Mouse (Mus musculus): ENCODE data around the gene Tsnax. TPM values are rescaled to one million over a fixed set of nuclear protein-coding genes. Genes with fewer than 3 reads are reported as not detected.

Gene Tsnax
- polyA plus RNA-seq (2014; fragmentation: Nextera tagmentation; extraction: Ambion mirVana) = 158 and 159 TPM in 2 replicates

DNA sequence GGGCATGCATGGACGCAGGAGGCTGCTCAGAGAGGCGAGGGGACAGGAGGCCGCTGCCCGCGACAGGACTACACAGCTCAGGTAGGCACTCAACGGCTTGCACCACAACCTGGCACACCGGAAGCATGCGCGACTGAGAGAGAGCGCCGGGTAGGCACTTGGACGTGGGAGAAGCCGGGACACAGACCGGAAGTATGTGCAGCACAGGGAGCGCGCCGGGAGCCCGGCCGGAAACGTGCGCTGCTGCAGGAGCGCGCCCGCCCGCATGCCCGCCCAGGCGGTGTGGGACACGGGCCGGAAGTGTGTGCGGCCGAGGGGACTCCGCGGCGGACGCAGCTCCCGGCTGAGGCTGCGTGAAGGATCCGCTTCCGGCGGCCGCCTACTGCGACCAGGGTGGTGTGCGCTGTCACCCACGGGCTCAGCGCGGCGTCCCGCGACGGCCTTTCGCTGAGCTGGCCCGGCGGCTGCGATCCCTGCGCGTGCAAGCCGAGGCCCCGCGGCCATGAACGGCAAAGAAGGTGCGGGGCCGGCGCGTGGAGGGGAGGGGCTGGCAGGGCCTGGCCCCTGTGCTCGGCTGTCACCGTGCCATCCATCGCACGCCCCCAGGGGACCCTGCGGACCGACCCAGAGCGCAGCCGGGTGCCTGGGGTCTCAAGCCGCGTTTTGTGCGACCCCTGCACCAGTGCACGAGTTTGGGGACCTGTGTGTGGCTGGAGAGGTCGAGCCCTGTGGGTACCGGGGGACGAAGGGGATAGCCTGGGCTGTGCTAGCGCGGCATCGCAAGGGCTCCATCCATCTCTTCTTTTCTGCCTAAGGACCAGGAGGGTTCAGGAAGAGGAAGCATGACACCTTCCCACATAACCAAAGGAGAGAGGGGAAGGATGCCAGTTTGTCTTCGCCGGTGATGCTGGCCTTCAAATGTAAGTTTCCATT, at the start of gene Tsnax:
TSS of gene Tsnax (plus strand) at position 303 of the 933 bp plus-strand sequence.
- H3K9me3 ChIP-seq (replicated peaks; ENCODE audit: control insufficient read depth, low read length) = no peaks in the 10 kb centered on the region
- peak within 1 kb of the TSS; percentile 96 for H3K9ac ChIP-seq (replicated peaks; ENCODE audit: low read length)
- H3K27me3 ChIP-seq (ENCODE audit: control insufficient read depth, insufficient read depth, low read length) = no peaks in the 10 kb centered on the region
- DNase-seq (ENCODE audit: low spot score) (peak; percentile 93), ATAC-seq (replicated peaks; ENCODE audit: insufficient number of reproducible peaks, low FRiP score, low TSS enrichment, low read depth) (peak; percentile 98)
- H3K4me1 ChIP-seq (ENCODE audit: control insufficient read depth, insufficient read depth, low read length) = no peaks in the 10 kb centered on the region
- WGBS = 3% methylated on average over 78 of the region's 84 CpGs
- H3K36me3 ChIP-seq (replicated peaks; ENCODE audit: control insufficient read depth, insufficient read depth, low read depth, low read length) = peaks cover 3% of the 10 kb centered on the region; the same call in 1 of the 2 replicates
- peak within 1 kb of the TSS; percentile 48 for H3K27ac ChIP-seq (replicated peaks; ENCODE audit: low read depth, low read length)
- peak within 1 kb of the TSS; percentile 97 for H3K4me3 ChIP-seq (ENCODE audit: low read depth, low read length)
- H3K4me2 ChIP-seq (ENCODE audit: low read depth, low read length) = peak within 1 kb of the TSS; percentile 74

DNA sequence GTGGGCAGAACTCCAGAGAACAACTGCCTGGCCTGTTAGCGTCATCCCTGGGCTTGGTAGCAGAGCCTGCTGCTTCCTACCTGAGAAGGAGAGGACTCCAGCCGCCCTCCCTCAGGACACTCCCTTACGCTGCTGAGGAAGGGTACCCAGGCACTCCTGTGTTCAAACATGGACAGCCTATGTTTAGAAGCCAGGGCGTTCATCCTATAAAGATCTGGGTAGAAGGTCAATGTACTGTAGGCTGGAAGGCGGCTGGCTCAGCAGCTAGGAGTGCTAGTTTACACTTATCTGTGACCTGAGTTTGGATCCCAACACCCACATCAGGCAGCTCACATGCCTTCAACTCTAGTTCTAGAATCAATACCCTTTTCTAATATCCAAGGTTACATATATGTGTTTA, 49.6 kb upstream of the Tsnax start:
- Histone ChIP-seq H3K36me3 (replicated peaks; ENCODE audit: control insufficient read depth, insufficient read depth, low read depth, low read length) (no peaks in the 10 kb centered on the region), H3K27me3 (ENCODE audit: control insufficient read depth, insufficient read depth, low read length) (no peaks in the 10 kb centered on the region), H3K9ac (replicated peaks; ENCODE audit: low read length) (no peak overlapping the region), H3K4me2 (ENCODE audit: low read depth, low read length) (no peak overlapping the region), H3K27ac (replicated peaks; ENCODE audit: low read depth, low read length) (no peak overlapping the region), H3K4me3 (ENCODE audit: low read depth, low read length) (no peak overlapping the region), H3K9me3 (replicated peaks; ENCODE audit: control insufficient read depth, low read length) (no peaks in the 10 kb centered on the region), H3K4me1 (ENCODE audit: control insufficient read depth, insufficient read depth, low read length) (no peaks in the 10 kb centered on the region)
- 90% methylated on average over 5 of the region's 5 CpGs for WGBS
- no peak for DNase-seq (ENCODE audit: low spot score)
- ATAC-seq (replicated peaks; ENCODE audit: insufficient number of reproducible peaks, low FRiP score, low TSS enrichment, low read depth) = no peak

DNA sequence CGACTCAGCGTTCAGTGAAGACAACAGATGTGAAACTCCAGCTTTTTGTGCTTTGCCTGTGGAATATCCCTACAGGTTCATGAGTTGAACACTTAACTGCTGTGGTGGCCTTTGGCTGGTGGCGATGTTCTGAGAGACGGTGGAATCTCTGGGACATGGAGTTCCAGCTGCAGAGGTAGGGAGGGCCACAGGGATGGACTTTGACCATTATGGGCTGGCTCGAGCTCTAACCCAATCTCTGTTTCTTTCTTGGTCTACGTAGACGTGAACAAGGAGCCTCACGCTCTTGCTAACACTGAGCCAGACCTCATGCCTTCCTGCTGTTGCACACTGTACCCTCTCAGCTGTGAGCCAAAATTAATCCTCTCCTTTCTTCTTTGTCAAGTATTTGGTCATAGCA, 47.8 kb upstream of the Tsnax start:
- ATAC-seq (replicated peaks; ENCODE audit: insufficient number of reproducible peaks, low FRiP score, low TSS enrichment, low read depth) (no peak), DNase-seq (ENCODE audit: low spot score) (no peak)
- Histone ChIP-seq H3K4me1 (ENCODE audit: control insufficient read depth, insufficient read depth, low read length) (no peaks in the 10 kb centered on the region), H3K4me3 (ENCODE audit: low read depth, low read length) (no peak overlapping the region), H3K9ac (replicated peaks; ENCODE audit: low read length) (no peak overlapping the region), H3K36me3 (replicated peaks; ENCODE audit: control insufficient read depth, insufficient read depth, low read depth, low read length) (no peaks in the 10 kb centered on the region), H3K27me3 (ENCODE audit: control insufficient read depth, insufficient read depth, low read length) (no peaks in the 10 kb centered on the region), H3K9me3 (replicated peaks; ENCODE audit: control insufficient read depth, low read length) (no peaks in the 10 kb centered on the region), H3K27ac (replicated peaks; ENCODE audit: low read depth, low read length) (no peak overlapping the region), H3K4me2 (ENCODE audit: low read depth, low read length) (no peak overlapping the region)
- WGBS = 89% methylated on average over 8 of the region's 8 CpGs

DNA sequence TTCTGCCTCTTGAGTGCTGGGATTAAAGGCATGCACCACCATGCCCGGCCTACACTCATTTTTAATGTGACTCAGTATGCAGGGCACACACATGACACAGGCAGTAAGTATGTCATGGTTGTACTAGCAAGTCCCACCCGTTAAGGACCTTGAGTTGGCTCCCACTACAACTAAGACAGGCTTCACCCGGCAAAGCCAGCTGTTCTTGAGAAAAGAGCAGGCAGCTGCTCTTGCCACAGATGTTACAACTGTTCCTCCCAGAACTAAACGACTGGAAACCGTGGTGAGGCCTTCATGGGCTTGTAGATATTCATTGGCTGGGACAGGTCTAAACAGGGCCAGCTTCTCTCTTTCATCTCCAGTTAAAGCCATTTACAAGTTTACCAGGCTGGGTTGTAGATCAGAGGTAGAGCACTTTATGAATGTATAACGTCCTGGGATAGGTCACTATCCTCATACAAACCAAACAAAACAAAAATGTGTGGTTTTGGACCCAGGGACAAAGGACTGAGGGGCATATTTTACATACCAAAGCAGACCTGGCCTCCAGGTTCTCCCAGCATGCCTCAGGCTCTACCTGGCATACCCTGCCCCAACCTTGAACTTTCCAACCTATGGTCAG, 42.4 kb upstream of the Tsnax start:
- Histone ChIP-seq H3K9ac (replicated peaks; ENCODE audit: low read length) (no peak overlapping the region), H3K4me1 (ENCODE audit: control insufficient read depth, insufficient read depth, low read length) (no peaks in the 10 kb centered on the region), H3K4me2 (ENCODE audit: low read depth, low read length) (no peak overlapping the region), H3K27ac (replicated peaks; ENCODE audit: low read depth, low read length) (no peak overlapping the region), H3K27me3 (ENCODE audit: control insufficient read depth, insufficient read depth, low read length) (no peaks in the 10 kb centered on the region), H3K9me3 (replicated peaks; ENCODE audit: control insufficient read depth, low read length) (no peaks in the 10 kb centered on the region), H3K36me3 (replicated peaks; ENCODE audit: control insufficient read depth, insufficient read depth, low read depth, low read length) (no peaks in the 10 kb centered on the region), H3K4me3 (ENCODE audit: low read depth, low read length) (no peak overlapping the region)
- DNase-seq (ENCODE audit: low spot score) (no peak), ATAC-seq (replicated peaks; ENCODE audit: insufficient number of reproducible peaks, low FRiP score, low TSS enrichment, low read depth) (no peak)
- 76% methylated on average over 6 of the region's 6 CpGs for WGBS

DNA sequence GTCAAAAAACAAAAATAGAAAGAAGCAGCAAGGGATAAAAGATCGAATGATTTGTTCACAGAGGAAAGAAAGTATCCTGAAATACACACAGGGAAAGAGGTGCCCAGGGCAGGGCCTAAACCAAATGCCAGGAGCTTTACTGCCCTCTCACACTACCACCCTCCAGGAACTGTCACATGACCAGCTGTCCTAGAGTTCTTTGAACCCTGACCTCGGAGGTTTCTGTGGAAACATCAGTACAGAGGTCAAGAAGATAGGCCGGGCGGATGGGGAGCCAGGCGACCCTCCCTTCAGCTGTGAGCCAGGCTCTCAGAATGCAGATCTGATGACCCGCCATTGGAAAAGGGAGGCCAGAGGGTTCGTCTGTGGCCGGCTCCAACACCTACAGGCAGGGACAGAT, 39.6 kb upstream of the Tsnax start:
- H3K27ac ChIP-seq (replicated peaks; ENCODE audit: low read depth, low read length) = no peak overlapping the region
- H3K4me3 ChIP-seq (ENCODE audit: low read depth, low read length) = no peak overlapping the region
- no peaks in the 10 kb centered on the region for H3K4me1 ChIP-seq (ENCODE audit: control insufficient read depth, insufficient read depth, low read length)
- H3K4me2 ChIP-seq (ENCODE audit: low read depth, low read length) = no peak overlapping the region
- WGBS = 74% methylated on average over 8 of the region's 8 CpGs
- H3K27me3 ChIP-seq (ENCODE audit: control insufficient read depth, insufficient read depth, low read length) = no peaks in the 10 kb centered on the region
- DNase-seq (ENCODE audit: low spot score) = no peak
- no peaks in the 10 kb centered on the region for H3K9me3 ChIP-seq (replicated peaks; ENCODE audit: control insufficient read depth, low read length)
- no peak for ATAC-seq (replicated peaks; ENCODE audit: insufficient number of reproducible peaks, low FRiP score, low TSS enrichment, low read depth)
- H3K9ac ChIP-seq (replicated peaks; ENCODE audit: low read length) = no peak overlapping the region
- no peaks in the 10 kb centered on the region for H3K36me3 ChIP-seq (replicated peaks; ENCODE audit: control insufficient read depth, insufficient read depth, low read depth, low read length)

DNA sequence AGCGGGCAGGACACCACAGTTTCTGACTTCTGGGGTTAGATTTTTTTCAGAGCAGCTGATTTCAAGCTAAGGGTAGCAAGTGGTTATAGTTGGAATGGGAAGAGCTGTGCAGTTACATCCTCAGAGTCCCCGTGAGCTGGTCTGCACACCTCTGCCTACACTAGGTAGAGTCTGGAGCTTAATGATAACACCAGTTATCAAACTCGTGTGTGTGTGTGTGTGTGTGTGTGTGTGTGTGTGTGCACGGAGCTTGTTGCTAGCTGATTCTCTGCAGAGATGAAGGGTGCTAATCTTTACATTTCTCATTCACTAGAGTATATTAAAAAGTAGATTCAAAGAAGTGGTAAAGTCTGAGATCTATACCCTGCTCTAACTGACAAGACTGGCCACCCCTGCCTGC, 38.5 kb upstream of the Tsnax start:
- Histone ChIP-seq H3K27ac (replicated peaks; ENCODE audit: low read depth, low read length) (no peak overlapping the region), H3K36me3 (replicated peaks; ENCODE audit: control insufficient read depth, insufficient read depth, low read depth, low read length) (no peaks in the 10 kb centered on the region), H3K4me1 (ENCODE audit: control insufficient read depth, insufficient read depth, low read length) (no peaks in the 10 kb centered on the region), H3K9me3 (replicated peaks; ENCODE audit: control insufficient read depth, low read length) (no peaks in the 10 kb centered on the region), H3K4me3 (ENCODE audit: low read depth, low read length) (no peak overlapping the region), H3K4me2 (ENCODE audit: low read depth, low read length) (no peak overlapping the region), H3K9ac (replicated peaks; ENCODE audit: low read length) (no peak overlapping the region), H3K27me3 (ENCODE audit: control insufficient read depth, insufficient read depth, low read length) (no peaks in the 10 kb centered on the region)
- WGBS = 79% methylated on average over 4 of the region's 4 CpGs
- ATAC-seq (replicated peaks; ENCODE audit: insufficient number of reproducible peaks, low FRiP score, low TSS enrichment, low read depth) (no peak), DNase-seq (ENCODE audit: low spot score) (no peak)

DNA sequence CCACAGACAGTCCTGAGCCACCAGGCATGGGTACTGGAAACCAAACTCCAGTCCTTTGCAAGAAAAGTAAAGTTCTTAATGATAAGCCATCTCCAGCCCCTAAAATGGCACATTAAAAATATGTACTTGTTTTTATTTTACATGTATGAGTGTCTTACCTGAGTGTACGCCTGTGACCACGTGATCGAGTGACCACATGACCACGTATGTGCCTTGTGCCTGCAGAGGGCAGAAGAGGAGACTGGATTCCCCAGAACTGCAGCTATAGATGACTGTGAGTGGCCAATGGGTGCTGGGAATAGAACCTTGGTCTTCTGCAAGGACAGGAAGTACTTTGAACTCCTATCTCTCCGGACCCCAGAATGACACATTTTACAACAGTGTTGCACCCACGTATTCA, 36.6 kb upstream of the Tsnax start:
- Histone ChIP-seq H3K4me1 (ENCODE audit: control insufficient read depth, insufficient read depth, low read length) (no peaks in the 10 kb centered on the region), H3K4me3 (ENCODE audit: low read depth, low read length) (no peak overlapping the region), H3K9me3 (replicated peaks; ENCODE audit: control insufficient read depth, low read length) (no peaks in the 10 kb centered on the region), H3K4me2 (ENCODE audit: low read depth, low read length) (no peak overlapping the region), H3K27ac (replicated peaks; ENCODE audit: low read depth, low read length) (no peak overlapping the region), H3K27me3 (ENCODE audit: control insufficient read depth, insufficient read depth, low read length) (no peaks in the 10 kb centered on the region), H3K36me3 (replicated peaks; ENCODE audit: control insufficient read depth, insufficient read depth, low read depth, low read length) (no peaks in the 10 kb centered on the region), H3K9ac (replicated peaks; ENCODE audit: low read length) (no peak overlapping the region)
- no peak for DNase-seq (ENCODE audit: low spot score)
- 87% methylated on average over 6 of the region's 6 CpGs for WGBS
- ATAC-seq (replicated peaks; ENCODE audit: insufficient number of reproducible peaks, low FRiP score, low TSS enrichment, low read depth) = no peak

DNA sequence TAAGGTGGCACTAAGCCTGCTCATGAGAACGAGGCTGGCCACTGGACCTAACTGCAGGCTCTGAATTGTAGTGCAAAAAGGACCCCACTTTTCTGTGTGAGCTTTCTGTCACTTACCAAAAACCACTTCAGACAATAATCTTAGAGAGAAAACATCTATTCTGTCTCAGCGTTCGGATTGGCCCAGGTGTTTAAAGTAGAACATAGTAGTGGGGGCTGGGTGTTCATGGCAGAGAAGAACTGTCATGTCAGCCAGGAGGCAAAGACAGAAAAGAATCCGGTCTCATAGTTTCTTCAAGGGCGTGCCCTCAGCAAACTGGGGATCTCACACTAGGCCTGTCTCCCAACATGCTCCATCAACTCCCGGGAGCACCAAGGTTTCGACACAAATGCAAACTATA, 34.8 kb upstream of the Tsnax start:
- ATAC-seq (replicated peaks; ENCODE audit: insufficient number of reproducible peaks, low FRiP score, low TSS enrichment, low read depth) (no peak), DNase-seq (ENCODE audit: low spot score) (no peak)
- H3K4me1 ChIP-seq (ENCODE audit: control insufficient read depth, insufficient read depth, low read length) = no peaks in the 10 kb centered on the region
- H3K27ac ChIP-seq (replicated peaks; ENCODE audit: low read depth, low read length) = no peak overlapping the region
- no peaks in the 10 kb centered on the region for H3K27me3 ChIP-seq (ENCODE audit: control insufficient read depth, insufficient read depth, low read length)
- 76% methylated on average over 7 of the region's 7 CpGs for WGBS
- no peak overlapping the region for H3K4me2 ChIP-seq (ENCODE audit: low read depth, low read length)
- no peaks in the 10 kb centered on the region for H3K9me3 ChIP-seq (replicated peaks; ENCODE audit: control insufficient read depth, low read length)
- H3K4me3 ChIP-seq (ENCODE audit: low read depth, low read length) = no peak overlapping the region
- H3K9ac ChIP-seq (replicated peaks; ENCODE audit: low read length) = no peak overlapping the region
- no peaks in the 10 kb centered on the region for H3K36me3 ChIP-seq (replicated peaks; ENCODE audit: control insufficient read depth, insufficient read depth, low read depth, low read length)
